Mouse (Mus musculus) cerebellum, adult 2 months (tissue): Measurements from ENCODE around the gene Ltbp3.

Experiments used
- CTCF ChIP-seq: fragments of 200-500 bp; IDR thresholded peaks from 2 replicates; pipeline ENCODE4 v1.5.1; 2011; ENCODE audit warnings: low read depth, mild to moderate bottlenecking, control low read depth, low read length, moderate library complexity, borderline replicate concordance; ENCODE audit not compliant: insufficient read depth
- POLR2A ChIP-seq: fragments of 200-500 bp; IDR thresholded peaks from 2 replicates; pipeline ENCODE4 v1.6.1; 2011; ENCODE audit warnings: low read length, control low read depth, borderline replicate concordance; ENCODE audit not compliant: insufficient read depth

DNA sequence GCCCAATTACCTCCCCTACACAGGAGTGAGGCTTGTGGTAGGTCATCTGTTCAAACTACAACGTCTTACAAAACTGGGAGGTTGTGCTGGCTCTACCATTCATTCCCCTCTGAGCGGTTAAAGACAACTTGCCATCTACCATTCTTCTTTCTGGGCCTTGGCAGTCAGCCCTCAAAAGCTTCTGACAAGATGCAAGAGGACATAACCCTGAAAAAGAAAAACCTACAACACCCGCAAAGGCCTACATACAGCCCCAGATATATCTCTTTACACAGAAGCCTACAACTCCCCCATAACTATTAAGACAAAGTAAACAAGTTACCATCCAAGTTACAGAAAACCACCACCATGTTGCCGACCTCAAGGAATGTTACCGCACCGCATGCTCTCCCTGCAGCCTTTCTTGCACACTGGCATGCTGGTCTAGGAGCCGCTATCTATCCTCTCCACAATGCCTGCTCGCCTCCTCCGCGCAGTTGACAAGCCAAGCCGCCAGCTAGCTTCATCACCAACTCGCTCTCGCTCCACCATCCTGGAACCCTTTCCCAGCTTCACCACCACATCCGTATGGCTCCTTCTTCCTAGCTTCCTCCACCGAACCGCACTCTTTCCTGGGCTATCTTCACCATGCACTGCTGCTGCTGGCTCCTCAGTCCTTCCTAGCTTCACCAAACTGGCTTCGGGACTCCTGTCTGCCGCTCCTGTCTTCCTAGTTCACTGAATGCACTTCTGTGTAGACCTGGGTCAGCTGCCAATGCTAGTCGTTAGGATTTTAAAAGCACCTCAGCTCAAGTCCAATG lies 60.1 kb downstream of the Ltbp3 start:
- TF ChIP-seq POLR2A, result peak; percentile 35; the same call in 1 of the 2 replicates
- TF ChIP-seq CTCF, result no peak
